Mouse (Mus musculus) intestine, postnatal 0 days (tissue): ENCODE data around the gene Acsf2. TPM values are rescaled to one million over a fixed set of nuclear protein-coding genes. Genes with fewer than 3 reads are reported as not detected.

Experiments used
- ATAC-seq: fragments of 200-750 bp; cut with Nextera tagmentation; 2 replicates; pipeline ENCODE4 v1.8.0; 2017; ENCODE audit warnings: mild to moderate bottlenecking, moderate TSS enrichment, moderate library complexity
- H3K27ac ChIP-seq: fragments of 300-500 bp; sonication (generic); 2 replicates; pipeline ENCODE4 v1.5.1; 2014; ENCODE audit warnings: mild to moderate bottlenecking, low read depth, low read length, moderate library complexity
- H3K27me3 ChIP-seq: fragments of 300-500 bp; sonication (generic); replicated peaks from 2 replicates; pipeline ENCODE4 v1.6.1; 2014; ENCODE audit warnings: low read length, mixed read lengths; ENCODE audit not compliant: control insufficient read depth, insufficient read depth
- H3K36me3 ChIP-seq: fragments of 300-500 bp; sonication (generic); 2 replicates; pipeline ENCODE4 v1.6.1; 2014; ENCODE audit warnings: mild to moderate bottlenecking, moderate library complexity; ENCODE audit not compliant: control insufficient read depth, insufficient read depth
- H3K4me1 ChIP-seq: fragments of 300-500 bp; sonication (generic); replicated peaks from 2 replicates; pipeline ENCODE4 v1.6.1; 2014; ENCODE audit warnings: antibody characterized with exemption, low read length, mixed read lengths; ENCODE audit not compliant: control insufficient read depth, insufficient read depth
- H3K4me2 ChIP-seq: fragments of 300-500 bp; sonication (generic); replicated peaks from 2 replicates; pipeline ENCODE4 v1.6.1; 2014; ENCODE audit warnings: low read depth, mild to moderate bottlenecking, moderate library complexity
- H3K4me3 ChIP-seq: fragments of 300-500 bp; sonication (generic); 2 replicates; pipeline ENCODE4 v1.5.1; 2014; ENCODE audit warnings: low read depth, low read length
- H3K9ac ChIP-seq: fragments of 300-500 bp; sonication (generic); 2 replicates; pipeline ENCODE4 v1.6.1; 2014; ENCODE audit warnings: mild to moderate bottlenecking, low read depth, low read length
- H3K9me3 ChIP-seq: fragments of 300-500 bp; sonication (generic); 2 replicates; pipeline ENCODE4 v1.6.1; 2016; ENCODE audit warnings: mixed run types; ENCODE audit not compliant: control insufficient read depth
- CTCF ChIP-seq: sonication (generic); IDR thresholded peaks from 2 replicates; pipeline ENCODE4 v1.5.1; 2016; ENCODE audit warnings: low read depth, mild to moderate bottlenecking, control low read depth, antibody characterized with exemption, moderate library complexity
- WGBS: fragments of 180-500 bp; shearing (Covaris S2); extraction: QIAGEN DNeasy Blood & Tissue Kit; methylation state at CpG from one replicate; pipeline ENCODE4 v1.1.7; 2014; 5-methylcytosine and 5-hydroxymethylcytosine counted together
- polyA plus RNA-seq: library from polyadenylated mRNA; unstranded; fragments of >200 nt; fragmentation: Nextera tagmentation; extraction: Ambion mirVana; gene quantifications from 2 replicates; pipeline ENCODE4 v1.2.1, GENCODE M21; 2015

Acsf2 gene
- polyA plus RNA-seq, 1 experiment from 2014 or later, result 6.7 TPM

DNA sequence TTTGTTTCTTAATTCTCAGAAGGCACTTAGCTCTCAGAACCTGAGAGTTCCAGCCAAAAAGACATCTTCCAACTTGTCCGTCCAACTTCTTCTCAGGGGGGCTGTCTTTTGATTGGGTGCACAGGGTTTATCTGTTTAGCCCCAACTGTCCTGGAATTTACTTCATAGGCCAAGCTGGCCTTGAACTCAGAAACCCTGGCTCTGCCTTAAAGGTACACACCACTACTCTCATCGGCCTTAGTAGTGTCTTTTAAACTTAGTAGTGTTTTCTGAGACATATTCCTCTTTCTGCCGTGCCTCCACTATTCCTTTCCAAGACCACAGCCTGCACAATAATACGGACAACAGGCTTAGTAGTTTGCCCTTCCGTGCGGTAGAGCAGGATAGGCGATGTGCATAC lies 1.2 kb downstream of the Acsf2 start:
- no peaks in the 10 kb centered on the region for H3K36me3 ChIP-seq
- no peak for ATAC-seq
- H3K4me2 ChIP-seq, result peak overlapping the region; percentile 73; the same call in 1 of the 2 replicates
- H3K4me1 ChIP-seq, result no peaks in the 10 kb centered on the region
- no peak overlapping the region for H3K27ac ChIP-seq
- no peak for TF ChIP-seq CTCF
- H3K9ac ChIP-seq, result no peak overlapping the region
- 89% methylated on average over 7 of the region's 7 CpGs for WGBS
- no peaks in the 10 kb centered on the region for H3K9me3 ChIP-seq
- H3K4me3 ChIP-seq, result peak overlapping the region; percentile 44
- H3K27me3 ChIP-seq, result no peaks in the 10 kb centered on the region

GRCm38 (mm10) chr11:94598437-94599120 lies 3.1 kb downstream of the Acsf2 start:
- Histone ChIP-seq H3K27ac (no peak overlapping the region), H3K9ac (no peak overlapping the region), H3K4me1 (no peaks in the 10 kb centered on the region), H3K4me3 (no peak overlapping the region), H3K36me3 (no peaks in the 10 kb centered on the region), H3K27me3 (no peaks in the 10 kb centered on the region), H3K4me2 (no peak overlapping the region), H3K9me3 (no peaks in the 10 kb centered on the region)
- 80% methylated on average over 6 of the region's 6 CpGs for WGBS
- TF ChIP-seq CTCF, result peak; percentile 56
- ATAC-seq, result no peak

DNA sequence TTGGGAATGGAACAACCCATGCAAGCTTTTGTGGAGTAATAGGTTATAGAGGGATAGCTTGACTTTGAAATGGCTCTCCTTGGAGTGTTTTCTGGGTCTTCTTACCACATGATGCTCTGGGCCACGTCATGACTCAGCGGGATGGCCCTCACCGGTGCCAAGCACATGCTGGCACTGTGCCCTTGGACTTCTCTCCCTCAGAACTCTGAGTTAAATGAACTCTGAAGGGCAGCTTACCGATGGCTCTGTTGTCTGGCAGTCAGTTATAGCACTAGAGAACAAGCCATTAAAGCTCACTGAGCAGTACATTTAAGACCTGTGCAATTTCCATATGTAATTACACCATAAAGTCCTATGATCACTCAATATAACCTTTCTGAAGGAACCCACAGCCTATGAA lies 4.4 kb downstream of the Acsf2 start:
- ATAC-seq, result peak; percentile 55
- Histone ChIP-seq H3K4me1 (no peaks in the 10 kb centered on the region), H3K4me2 (no peak overlapping the region), H3K27me3 (no peaks in the 10 kb centered on the region), H3K9me3 (no peaks in the 10 kb centered on the region), H3K4me3 (no peak overlapping the region), H3K36me3 (no peaks in the 10 kb centered on the region), H3K27ac (peak overlapping the region; percentile 21; the same call in 1 of the 2 replicates), H3K9ac (no peak overlapping the region)
- WGBS, result 56% methylated on average over 4 of the region's 4 CpGs
- TF ChIP-seq CTCF, result no peak

- Histone ChIP-seq H3K4me2 (no peak overlapping the region), H3K4me1 (no peaks in the 10 kb centered on the region), H3K36me3 (no peaks in the 10 kb centered on the region), H3K9me3 (no peaks in the 10 kb centered on the region), H3K9ac (no peak overlapping the region), H3K4me3 (no peak overlapping the region), H3K27me3 (no peaks in the 10 kb centered on the region), H3K27ac (no peak overlapping the region)
- 69% methylated on average over 7 of the region's 7 CpGs for WGBS
- peak; percentile 63 for ATAC-seq
- no peak for TF ChIP-seq CTCF
Measured at GRCm38 (mm10) chr11:94596311-94596852, 5.3 kb downstream of the Acsf2 start.

DNA sequence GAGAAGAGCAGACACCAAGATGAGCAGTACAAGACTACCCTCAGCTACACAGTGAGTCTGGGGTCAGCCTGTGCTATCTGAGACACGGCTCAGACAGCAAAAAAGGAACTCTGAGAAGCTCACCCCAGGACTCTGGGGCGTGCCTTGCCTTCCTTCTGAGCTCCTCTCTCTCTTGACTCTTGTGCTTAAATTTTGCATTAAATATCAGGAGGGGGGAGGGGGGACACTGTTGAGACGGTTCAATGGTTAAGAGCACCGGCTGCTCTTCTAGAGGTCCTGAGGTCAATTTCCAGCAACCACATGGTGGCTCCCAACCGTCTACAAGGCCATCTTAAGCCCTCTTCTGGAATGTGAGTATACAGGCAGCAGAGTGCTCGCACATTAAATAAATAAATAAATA lies 14.2 kb downstream of the Acsf2 start:
- no peaks in the 10 kb centered on the region for H3K9me3 ChIP-seq
- no peak for ATAC-seq
- no peak overlapping the region for H3K4me3 ChIP-seq
- H3K9ac ChIP-seq, result no peak overlapping the region
- TF ChIP-seq CTCF, result no peak
- no peaks in the 10 kb centered on the region; the same call in 1 of the 2 replicates for H3K36me3 ChIP-seq
- H3K4me1 ChIP-seq, result no peaks in the 10 kb centered on the region
- H3K27me3 ChIP-seq, result no peaks in the 10 kb centered on the region
- no peak overlapping the region for H3K4me2 ChIP-seq
- no peak overlapping the region for H3K27ac ChIP-seq
- 84% methylated on average over 6 of the region's 6 CpGs for WGBS

- Histone ChIP-seq H3K27ac (no peak overlapping the region), H3K4me1 (no peaks in the 10 kb centered on the region), H3K4me3 (no peak overlapping the region), H3K9me3 (no peaks in the 10 kb centered on the region), H3K27me3 (no peaks in the 10 kb centered on the region), H3K4me2 (no peak overlapping the region), H3K36me3 (no peaks in the 10 kb centered on the region; the same call in 1 of the 2 replicates), H3K9ac (no peak overlapping the region)
- WGBS, result 95% methylated on average over 9 of the region's 9 CpGs
- ATAC-seq, result no peak
- no peak for TF ChIP-seq CTCF
Measured at GRCm38 (mm10) chr11:94585091-94585490, 16.6 kb downstream of the Acsf2 start.
